In the genomic region with DNA sequence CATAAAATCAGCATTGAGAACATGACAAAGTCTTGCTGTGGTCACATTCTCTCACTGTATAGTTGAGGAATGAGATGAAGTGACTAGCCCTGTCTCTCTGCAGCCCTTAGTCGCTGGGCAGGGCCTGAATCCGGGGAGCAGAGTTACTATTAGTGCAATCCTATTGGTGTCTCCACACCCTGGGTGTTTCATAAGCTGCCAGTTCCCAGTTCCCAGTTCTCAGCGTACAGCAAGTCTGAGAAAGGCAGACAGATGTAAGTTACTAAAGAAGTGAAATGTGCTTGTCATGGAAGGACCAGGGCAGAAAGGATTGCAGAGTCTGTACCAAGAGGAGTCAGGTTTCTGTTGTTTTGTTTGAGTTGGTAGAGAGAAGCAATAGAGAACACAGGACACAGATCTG, we compare ENCODE assay signal across 26 mouse cellular contexts. TPM values are rescaled to one million over a fixed set of nuclear protein-coding genes. Genes with fewer than 3 reads are reported as not detected.
DNase-seq lines count a peak whose midpoint lies in the region; ATAC-seq and TF ChIP-seq lines count a peak whose summit lies in the region.
"Had no signal": no experiment of that assay in that cellular context is flagged by ENCODE, and none has a peak within 500 bp of the region (broad histone marks: within the 10 kb centered on the region; RNA-seq: fewer than 3 reads in every experiment).

No protein-coding gene starts in this region.

- H3K9me3 ChIP-seq in lung, postnatal 0 days (ENCODE audit: low read length) = no peaks in the 10 kb centered on the region
- H3K9me3 ChIP-seq in embryonic facial prominence, embryonic 14.5 days (ENCODE audit: control insufficient read depth, low read length) = no peaks in the 10 kb centered on the region
- H3K9me3 ChIP-seq: hindbrain, embryonic 13.5 days; limb, embryonic 12.5 days; liver, embryonic 12.5 days; megakaryocyte, embryonic 14.5 days; midbrain, embryonic 12.5 days had no signal

- TF ChIP-seq EP300 in lung, postnatal 0 days (IDR thresholded peaks at IDR 0.05) = no peak

- H3K36me3 ChIP-seq in lung, postnatal 0 days (ENCODE audit: insufficient read depth, low read length) = no peaks in the 10 kb centered on the region; the same call in 1 of the 2 replicates
- H3K36me3 ChIP-seq in embryonic facial prominence, embryonic 14.5 days (ENCODE audit: control insufficient read depth, insufficient read depth, low read length) = peaks cover 41% of the 10 kb centered on the region

- H3K4me3 ChIP-seq in lung, postnatal 0 days (ENCODE audit: low read depth, low read length) = no peak overlapping the region
- H3K4me3 ChIP-seq in embryonic facial prominence, embryonic 14.5 days (ENCODE audit: low read depth, low read length) = no peak overlapping the region
- no peak overlapping the region for H3K4me3 ChIP-seq in layer of hippocampus, adult 2 months
- H3K4me3 ChIP-seq: hindbrain, embryonic 13.5 days; limb, embryonic 12.5 days; liver, embryonic 12.5 days; megakaryocyte, embryonic 14.5 days; midbrain, embryonic 12.5 days had no signal

- DNase-seq in lung, postnatal 25 days (ENCODE audit: low spot score) = peak; percentile 9
- no peak for DNase-seq in lung, postnatal 0 days (ENCODE audit: low spot score)
- peak; percentile 31 for DNase-seq in embryonic facial prominence, embryonic 14.5 days (ENCODE audit: low spot score)
- no peak for DNase-seq in cerebellum, postnatal 36 days
- DNase-seq in layer of hippocampus, adult 2 months (ENCODE audit: low spot score in 2 of 2) = no peak
- no peak for DNase-seq in gastrocnemius, postnatal 25 days
- DNase-seq: adrenal gland, postnatal 25 days; cerebellum, adult 2 months; embryo, embryonic 11 days; heart, adult 18-20 months; heart, postnatal 4 days; kidney, adult 9 months; kidney, postnatal 10 days; layer of hippocampus, adult 9-11 months; liver, postnatal 0 days; thymus, postnatal 4 days had no signal

- 73% methylated on average over 3 of the region's 3 CpGs for WGBS in lung, postnatal 0 days
- WGBS in embryonic facial prominence, embryonic 14.5 days = 74% methylated on average over 3 of the region's 3 CpGs

- H3K4me2 ChIP-seq in lung, postnatal 0 days (replicated peaks; ENCODE audit: low read depth, low read length) = no peak overlapping the region
- no peak overlapping the region for H3K4me2 ChIP-seq in embryonic facial prominence, embryonic 14.5 days (ENCODE audit: low read depth, low read length)
- H3K4me2 ChIP-seq: heart, embryonic 11.5 days; hindbrain, embryonic 13.5 days; limb, embryonic 12.5 days; liver, embryonic 12.5 days; midbrain, embryonic 12.5 days had no signal

- no peaks in the 10 kb centered on the region for H3K27me3 ChIP-seq in lung, postnatal 0 days (replicated peaks; ENCODE audit: insufficient read depth, low read length)
- H3K27me3 ChIP-seq in embryonic facial prominence, embryonic 14.5 days (replicated peaks; ENCODE audit: control insufficient read depth, insufficient read depth, low read length) = no peaks in the 10 kb centered on the region
- H3K27me3 ChIP-seq: hindbrain, embryonic 13.5 days; limb, embryonic 12.5 days; liver, embryonic 12.5 days; megakaryocyte, embryonic 14.5 days; midbrain, embryonic 12.5 days had no signal

- TF ChIP-seq CTCF in lung, postnatal 0 days (IDR thresholded peaks at IDR 0.05) = no peak
- no peak for TF ChIP-seq CTCF in layer of hippocampus, adult 2 months (conservative IDR thresholded peaks at IDR 0.05)

- ATAC-seq in lung, postnatal 0 days = no peak
- ATAC-seq in embryonic facial prominence, embryonic 14.5 days (ENCODE audit: low read depth) = peak; percentile 44; the same call in 1 of the 2 replicates
- peak; percentile 97 for ATAC-seq in megakaryocyte, adult 5-6 weeks (ENCODE audit: poor library complexity, severe bottlenecking)
- ATAC-seq: CD4-positive, CD25-positive, alpha-beta regulatory T cell, adult 4 months; forebrain, embryonic 16.5 days; intestine, embryonic 16.5 days; liver, embryonic 12.5 days; liver, postnatal 0 days had no signal

- H3K4me1 ChIP-seq in lung, postnatal 0 days (ENCODE audit: insufficient read depth, low read depth, low read length) = no peaks in the 10 kb centered on the region
- H3K4me1 ChIP-seq in embryonic facial prominence, embryonic 14.5 days (ENCODE audit: control insufficient read depth, insufficient read depth, low read length) = no peaks in the 10 kb centered on the region
- H3K4me1 ChIP-seq: hindbrain, embryonic 13.5 days; limb, embryonic 12.5 days; liver, embryonic 12.5 days; midbrain, embryonic 12.5 days had no signal

- no peak overlapping the region for H3K27ac ChIP-seq in lung, postnatal 0 days (ENCODE audit: low read length)
- peak overlapping the region; percentile 33; the same call in 1 of the 2 replicates for H3K27ac ChIP-seq in embryonic facial prominence, embryonic 14.5 days (replicated peaks; ENCODE audit: low read depth, low read length)
- no peak overlapping the region for H3K27ac ChIP-seq in layer of hippocampus, adult 2 months
- H3K27ac ChIP-seq: hindbrain, embryonic 13.5 days; limb, embryonic 12.5 days; liver, embryonic 12.5 days; midbrain, embryonic 12.5 days had no signal

- H3K9ac ChIP-seq in lung, postnatal 0 days (replicated peaks; ENCODE audit: low read depth) = no peak overlapping the region
- no peak overlapping the region for H3K9ac ChIP-seq in embryonic facial prominence, embryonic 14.5 days (ENCODE audit: low read depth, low read length)
- H3K9ac ChIP-seq: hindbrain, embryonic 13.5 days; limb, embryonic 12.5 days; liver, embryonic 12.5 days; liver, postnatal 0 days; midbrain, embryonic 12.5 days had no signal

RNA-seq across cellular contexts. Expression of gene Brox, which starts 10.5 kb away (rescaled TPM):
- polyA plus RNA-seq in lung, postnatal 0 days (2015; fragmentation: Nextera tagmentation; extraction: Ambion mirVana) = 37.7 and 38.5 TPM in 2 replicates
- 49.4 and 50.4 TPM in 2 replicates for polyA plus RNA-seq in embryonic facial prominence, embryonic 14.5 days (2014; fragmentation: Nextera tagmentation; extraction: Ambion mirVana)
- total RNA-seq in megakaryocyte, adult 5-6 weeks (2015) = 35.1 and 44.4 TPM in 2 replicates
- total RNA-seq in megakaryocyte, adult 5-6 weeks (2017) = 52.9 and 66.7 TPM in 2 replicates
- 10 to 100 TPM; 48.6 to 61.8 TPM for total RNA-seq in layer of hippocampus, adult 2 months (2021)
- total RNA-seq in gastrocnemius, postnatal 25 days (2021) = 10 to 100 TPM; 15.5 to 18.4 TPM

RNA-seq across cellular contexts. Expression of gene Aida, which starts 11.2 kb away (rescaled TPM):
- 23.7 and 31.4 TPM in 2 replicates for polyA plus RNA-seq in lung, postnatal 0 days (2015; fragmentation: Nextera tagmentation; extraction: Ambion mirVana)
- polyA plus RNA-seq in embryonic facial prominence, embryonic 14.5 days (2014; fragmentation: Nextera tagmentation; extraction: Ambion mirVana) = 35.5 and 40.8 TPM in 2 replicates
- 66.0 and 71.4 TPM in 2 replicates for total RNA-seq in megakaryocyte, adult 5-6 weeks (2015)
- total RNA-seq in megakaryocyte, adult 5-6 weeks (2017) = 85.7 and 88.5 TPM in 2 replicates
- total RNA-seq in layer of hippocampus, adult 2 months (2021) = 10 to 100 TPM; 47.8 to 47.9 TPM
- 10 to 100 TPM; 19.4 TPM for total RNA-seq in gastrocnemius, postnatal 25 days (2021)

Comparison
In these comparisons a context has a peak if more than half of its experiments do, and no peak if none do; other contexts are left out.
1. DNase-seq: peak in lung, postnatal 25 days (single experiment) and embryonic facial prominence, embryonic 14.5 days (single experiment); none in lung, postnatal 0 days (single experiment), cerebellum, postnatal 36 days (0 of 2), layer of hippocampus, adult 2 months (0 of 2) and gastrocnemius, postnatal 25 days (single experiment).